Mouse (Mus musculus) A20 (cell line): Measurements from ENCODE around the gene Fam122a.

Experiments used
- DNase-seq: peaks from one replicate; pipeline ENCODE4 v3.0.0-alpha.2; 2011; ENCODE audit warnings: low read depth, low spot score

The Fam122a gene

GRCm38 (mm10) chr19:24476929-24477882 lies at the start of gene Fam122a:
TSS of gene Fam122a (minus strand) at chr19:24477356.
- DNase-seq, result peak; percentile 94

GRCm38 (mm10) chr19:24523476-24524313 lies 46.5 kb upstream of the Fam122a start:
- DNase-seq, result no peak

GRCm38 (mm10) chr19:24521997-24522396 lies 44.8 kb upstream of the Fam122a start:
- DNase-seq, result no peak

GRCm38 (mm10) chr19:24521146-24521545 lies 44.0 kb upstream of the Fam122a start:
- DNase-seq, result no peak

- no peak for DNase-seq
These were observed 42.7 kb upstream of the Fam122a start for GRCm38 (mm10) chr19:24519732-24520409.

GRCm38 (mm10) chr19:24518384-24518783 lies 41.2 kb upstream of the Fam122a start:
- DNase-seq, result no peak

GRCm38 (mm10) chr19:24517057-24517456 lies 39.9 kb upstream of the Fam122a start:
- no peak for DNase-seq

GRCm38 (mm10) chr19:24515941-24516340 lies 38.8 kb upstream of the Fam122a start:
- DNase-seq, result no peak

GRCm38 (mm10) chr19:24514661-24515642 lies 37.8 kb upstream of the Fam122a start:
- no peak for DNase-seq

GRCm38 (mm10) chr19:24513105-24513843 lies 36.1 kb upstream of the Fam122a start:
- no peak for DNase-seq

GRCm38 (mm10) chr19:24511939-24512338 lies 34.8 kb upstream of the Fam122a start:
- no peak for DNase-seq

- DNase-seq, result no peak
These were observed 32.2 kb upstream of the Fam122a start for GRCm38 (mm10) chr19:24509391-24509790.

- no peak for DNase-seq
These were observed 31.1 kb upstream of the Fam122a start for GRCm38 (mm10) chr19:24508087-24508767.

- no peak for DNase-seq
These were observed 25.7 kb upstream of the Fam122a start for GRCm38 (mm10) chr19:24502736-24503421.

- DNase-seq, result no peak
These were observed 24.4 kb upstream of the Fam122a start for GRCm38 (mm10) chr19:24501525-24501924.

GRCm38 (mm10) chr19:24500431-24500830 lies 23.3 kb upstream of the Fam122a start:
- no peak for DNase-seq

GRCm38 (mm10) chr19:24499291-24499690 lies 22.1 kb upstream of the Fam122a start:
- DNase-seq, result no peak

- no peak for DNase-seq
These were observed 16.7 kb upstream of the Fam122a start for GRCm38 (mm10) chr19:24493887-24494286.

GRCm38 (mm10) chr19:24491824-24492223 lies 14.7 kb upstream of the Fam122a start:
- no peak for DNase-seq
